Mouse (Mus musculus) stomach, postnatal 0 days (tissue): ENCODE results near the gene Abat.

Experiments used
- CTCF ChIP-seq: IDR thresholded peaks from 2 replicates; pipeline ENCODE4 v1.5.1; 2016; ENCODE audit warnings: antibody characterized with exemption, low read depth, mild to moderate bottlenecking, moderate library complexity
- EP300 ChIP-seq: optimal IDR thresholded peaks from 2 replicates; pipeline ENCODE3; 2016; ENCODE audit warnings: antibody characterized with exemption

DNA sequence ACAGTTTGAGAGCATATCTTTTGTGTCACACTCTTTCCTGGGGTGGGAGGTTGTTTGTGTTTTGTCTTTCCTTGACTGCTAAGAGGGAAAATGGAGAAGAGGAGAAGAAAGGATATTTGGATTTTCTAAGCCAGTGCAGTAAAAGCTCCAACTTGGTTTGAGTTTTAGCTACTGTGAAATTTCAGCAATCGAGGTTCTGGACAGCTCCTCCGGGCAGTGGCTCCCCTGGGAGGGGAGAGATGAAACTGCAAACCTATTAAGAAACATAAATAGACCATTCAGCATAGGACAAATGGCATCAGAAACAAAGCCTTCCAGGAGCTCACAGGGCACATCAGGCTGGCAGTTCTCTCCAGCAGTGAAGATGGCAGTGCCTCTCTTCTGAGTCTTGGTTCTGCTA, 9.0 kb upstream of the Abat start:
- TF ChIP-seq CTCF = peak; percentile 30
- no peak for TF ChIP-seq EP300
